Mouse (Mus musculus): ENCODE data around the gene C2cd5. TPM values are rescaled to one million over a fixed set of nuclear protein-coding genes. Genes with fewer than 3 reads are reported as not detected.

C2cd5 gene
- polyA plus RNA-seq, 1 experiment from 2014 or later: 40.7 TPM

GRCm38 (mm10) chr6:143107611-143108010 is 7.7 kb upstream of the C2cd5 start:
- Histone ChIP-seq H3K9me3 (ENCODE audit: control insufficient read depth, low read length) (no peaks in the 10 kb centered on the region), H3K27ac (no peak overlapping the region), H3K9ac (no peak overlapping the region), H3K27me3 (ENCODE audit: control insufficient read depth, insufficient read depth, low read length) (no peaks in the 10 kb centered on the region), H3K36me3 (replicated peaks; ENCODE audit: control insufficient read depth, insufficient read depth) (no peaks in the 10 kb centered on the region), H3K4me3 (replicated peaks; ENCODE audit: low read length) (no peak overlapping the region), H3K4me1 (replicated peaks; ENCODE audit: control insufficient read depth, insufficient read depth, low read length) (no peaks in the 10 kb centered on the region), H3K4me2 (replicated peaks) (no peak overlapping the region)
- WGBS: 89% methylated on average over 4 of the region's 4 CpGs
- DNase-seq (ENCODE audit: low spot score) (no peak), ATAC-seq (ENCODE audit: low FRiP score) (no peak)

GRCm38 (mm10) chr6:143105766-143106165 is 5.8 kb upstream of the C2cd5 start:
- DNase-seq (ENCODE audit: low spot score): no peak
- H3K4me1 ChIP-seq (replicated peaks; ENCODE audit: control insufficient read depth, insufficient read depth, low read length): no peaks in the 10 kb centered on the region
- 86% methylated on average over 3 of the region's 3 CpGs for WGBS
- ATAC-seq (ENCODE audit: low FRiP score): no peak
- no peak overlapping the region for H3K4me3 ChIP-seq (replicated peaks; ENCODE audit: low read length)
- no peak overlapping the region for H3K9ac ChIP-seq
- H3K9me3 ChIP-seq (ENCODE audit: control insufficient read depth, low read length): no peaks in the 10 kb centered on the region
- no peaks in the 10 kb centered on the region for H3K27me3 ChIP-seq (ENCODE audit: control insufficient read depth, insufficient read depth, low read length)
- H3K36me3 ChIP-seq (replicated peaks; ENCODE audit: control insufficient read depth, insufficient read depth): no peaks in the 10 kb centered on the region
- no peak overlapping the region for H3K4me2 ChIP-seq (replicated peaks)
- H3K27ac ChIP-seq: no peak overlapping the region

- Histone ChIP-seq H3K4me3 (replicated peaks; ENCODE audit: low read length) (no peak overlapping the region), H3K36me3 (replicated peaks; ENCODE audit: control insufficient read depth, insufficient read depth) (no peaks in the 10 kb centered on the region), H3K9ac (no peak overlapping the region), H3K4me2 (replicated peaks) (no peak overlapping the region), H3K9me3 (ENCODE audit: control insufficient read depth, low read length) (no peaks in the 10 kb centered on the region), H3K27me3 (ENCODE audit: control insufficient read depth, insufficient read depth, low read length) (no peaks in the 10 kb centered on the region), H3K27ac (no peak overlapping the region), H3K4me1 (replicated peaks; ENCODE audit: control insufficient read depth, insufficient read depth, low read length) (no peaks in the 10 kb centered on the region)
- no peak for ATAC-seq (ENCODE audit: low FRiP score)
- DNase-seq (ENCODE audit: low spot score): no peak
- 77% methylated on average over 7 of the region's 7 CpGs for WGBS
Measured at GRCm38 (mm10) chr6:143103981-143104680, 4.2 kb upstream of the C2cd5 start.

GRCm38 (mm10) chr6:143100478-143101115 is 656 bp upstream of the C2cd5 start:
- peaks cover 11% of the 10 kb centered on the region for H3K4me1 ChIP-seq (replicated peaks; ENCODE audit: control insufficient read depth, insufficient read depth, low read length)
- H3K36me3 ChIP-seq (replicated peaks; ENCODE audit: control insufficient read depth, insufficient read depth): peaks cover 6% of the 10 kb centered on the region
- peak overlapping the region; percentile 83 for H3K4me2 ChIP-seq (replicated peaks)
- no peak for DNase-seq (ENCODE audit: low spot score)
- H3K4me3 ChIP-seq (replicated peaks; ENCODE audit: low read length): peak overlapping the region; percentile 96
- whole genome bisulfite sequencing: 54% methylated on average over 8 of the region's 8 CpGs
- peak overlapping the region; percentile 94 for H3K9ac ChIP-seq
- no peaks in the 10 kb centered on the region for H3K9me3 ChIP-seq (ENCODE audit: control insufficient read depth, low read length)
- H3K27ac ChIP-seq: peak overlapping the region; percentile 98; the same call in 1 of the 2 replicates
- H3K27me3 ChIP-seq (ENCODE audit: control insufficient read depth, insufficient read depth, low read length): no peaks in the 10 kb centered on the region
- ATAC-seq (ENCODE audit: low FRiP score): no peak

- peak; percentile 32 for DNase-seq (ENCODE audit: low spot score)
Measured at GRCm38 (mm10) chr6:143099281-143099680, 660 bp downstream of the C2cd5 start.

GRCm38 (mm10) chr6:143095126-143095525 is 4.8 kb downstream of the C2cd5 start:
- Histone ChIP-seq H3K27me3 (ENCODE audit: control insufficient read depth, insufficient read depth, low read length) (no peaks in the 10 kb centered on the region), H3K9me3 (ENCODE audit: control insufficient read depth, low read length) (no peaks in the 10 kb centered on the region), H3K9ac (no peak overlapping the region), H3K4me3 (replicated peaks; ENCODE audit: low read length) (no peak overlapping the region), H3K4me1 (replicated peaks; ENCODE audit: control insufficient read depth, insufficient read depth, low read length) (peaks cover 11% of the 10 kb centered on the region), H3K4me2 (replicated peaks) (no peak overlapping the region), H3K36me3 (replicated peaks; ENCODE audit: control insufficient read depth, insufficient read depth) (peaks cover 34% of the 10 kb centered on the region), H3K27ac (no peak overlapping the region)
- DNase-seq (ENCODE audit: low spot score) (no peak), ATAC-seq (ENCODE audit: low FRiP score) (no peak)
- WGBS: 79% methylated on average over 11 of the region's 11 CpGs

More at GRCm38 (mm10) chr6:143099281-143099680, 660 bp downstream of the C2cd5 start:
- ATAC-seq (ENCODE audit: low FRiP score): peak; percentile 83
- Histone ChIP-seq H3K4me3 (replicated peaks; ENCODE audit: low read length) (peak overlapping the region; percentile 96), H3K4me1 (replicated peaks; ENCODE audit: control insufficient read depth, insufficient read depth, low read length) (peaks cover 11% of the 10 kb centered on the region), H3K27me3 (ENCODE audit: control insufficient read depth, insufficient read depth, low read length) (no peaks in the 10 kb centered on the region), H3K36me3 (replicated peaks; ENCODE audit: control insufficient read depth, insufficient read depth) (peaks cover 6% of the 10 kb centered on the region), H3K9me3 (ENCODE audit: control insufficient read depth, low read length) (no peaks in the 10 kb centered on the region), H3K9ac (peak overlapping the region; percentile 94), H3K27ac (peak overlapping the region; percentile 98), H3K4me2 (replicated peaks) (peak overlapping the region; percentile 83)
- under 1% methylated on average over 32 of the region's 32 CpGs for WGBS

GRCm38 (mm10) chr6:143092856-143093255 is 7.1 kb downstream of the C2cd5 start:
- ATAC-seq (ENCODE audit: low FRiP score) (no peak), DNase-seq (ENCODE audit: low spot score) (no peak)
- peaks cover 52% of the 10 kb centered on the region for H3K36me3 ChIP-seq (replicated peaks; ENCODE audit: control insufficient read depth, insufficient read depth)
- H3K9ac ChIP-seq: no peak overlapping the region
- 98% methylated on average over 4 of the region's 4 CpGs for WGBS
- H3K4me1 ChIP-seq (replicated peaks; ENCODE audit: control insufficient read depth, insufficient read depth, low read length): peaks cover 2% of the 10 kb centered on the region
- H3K4me2 ChIP-seq (replicated peaks): no peak overlapping the region
- H3K9me3 ChIP-seq (ENCODE audit: control insufficient read depth, low read length): no peaks in the 10 kb centered on the region
- H3K27ac ChIP-seq: no peak overlapping the region
- no peaks in the 10 kb centered on the region for H3K27me3 ChIP-seq (ENCODE audit: control insufficient read depth, insufficient read depth, low read length)
- no peak overlapping the region for H3K4me3 ChIP-seq (replicated peaks; ENCODE audit: low read length)

GRCm38 (mm10) chr6:143091076-143091475 is 8.9 kb downstream of the C2cd5 start:
- Histone ChIP-seq H3K36me3 (replicated peaks; ENCODE audit: control insufficient read depth, insufficient read depth) (peaks cover 64% of the 10 kb centered on the region), H3K9me3 (ENCODE audit: control insufficient read depth, low read length) (no peaks in the 10 kb centered on the region), H3K4me2 (replicated peaks) (no peak overlapping the region), H3K9ac (no peak overlapping the region), H3K4me1 (replicated peaks; ENCODE audit: control insufficient read depth, insufficient read depth, low read length) (no peaks in the 10 kb centered on the region), H3K4me3 (replicated peaks; ENCODE audit: low read length) (no peak overlapping the region), H3K27ac (no peak overlapping the region), H3K27me3 (ENCODE audit: control insufficient read depth, insufficient read depth, low read length) (no peaks in the 10 kb centered on the region)
- DNase-seq (ENCODE audit: low spot score) (no peak), ATAC-seq (ENCODE audit: low FRiP score) (no peak)
- WGBS: 97% methylated on average over 6 of the region's 6 CpGs

- H3K4me2 ChIP-seq (replicated peaks): no peak overlapping the region
- 92% methylated on average over 4 of the region's 4 CpGs for WGBS
- H3K4me3 ChIP-seq (replicated peaks; ENCODE audit: low read length): no peak overlapping the region
- H3K9me3 ChIP-seq (ENCODE audit: control insufficient read depth, low read length): no peaks in the 10 kb centered on the region
- H3K27me3 ChIP-seq (ENCODE audit: control insufficient read depth, insufficient read depth, low read length): no peaks in the 10 kb centered on the region
- peaks cover 86% of the 10 kb centered on the region for H3K36me3 ChIP-seq (replicated peaks; ENCODE audit: control insufficient read depth, insufficient read depth)
- no peak for DNase-seq (ENCODE audit: low spot score)
- no peak for ATAC-seq (ENCODE audit: low FRiP score)
- no peak overlapping the region for H3K9ac ChIP-seq
- H3K27ac ChIP-seq: no peak overlapping the region
- H3K4me1 ChIP-seq (replicated peaks; ENCODE audit: control insufficient read depth, insufficient read depth, low read length): no peaks in the 10 kb centered on the region
Measured at GRCm38 (mm10) chr6:143087332-143087731, 12.6 kb downstream of the C2cd5 start.

Measured in hindbrain, embryonic 14.5 days (tissue).